Mouse (Mus musculus) limb, embryonic 11.5 days (tissue): Measurements from ENCODE around the gene Ano6. TPM values are rescaled to one million over a fixed set of nuclear protein-coding genes. Genes with fewer than 3 reads are reported as not detected.
A peak's percentile ranks its signal among the peaks of the same experiment; 100 is the strongest.

ENCODE experiments used
- ATAC-seq: fragments of 200-750 bp; cut with Nextera tagmentation; 2 replicates; pipeline ENCODE4 v1.8.0; 2017; ENCODE audit warnings: low read depth; ENCODE audit not compliant: insufficient number of reproducible peaks, low FRiP score, low TSS enrichment
- DNase-seq: peaks from one replicate; pipeline ENCODE4 v3.0.0-alpha.2; 2015; ENCODE audit warnings: low spot score
- H3K27ac ChIP-seq: fragments of 300-500 bp; sonication (generic); replicated peaks from 2 replicates; pipeline ENCODE4 v1.5.1; 2014; ENCODE audit warnings: low read depth, mild to moderate bottlenecking, low read length
- H3K27me3 ChIP-seq: fragments of 300-500 bp; sonication (generic); 2 replicates; pipeline ENCODE4 v1.6.1; 2014; ENCODE audit warnings: mild to moderate bottlenecking, low read length, mixed read lengths; ENCODE audit not compliant: control insufficient read depth, insufficient read depth
- H3K36me3 ChIP-seq: fragments of 300-500 bp; sonication (generic); 2 replicates; pipeline ENCODE4 v1.6.1; 2014; ENCODE audit warnings: mild to moderate bottlenecking, low read length, moderate library complexity, mixed read lengths; ENCODE audit not compliant: control insufficient read depth, insufficient read depth
- H3K4me1 ChIP-seq: fragments of 300-500 bp; sonication (generic); 2 replicates; pipeline ENCODE4 v1.6.1; 2014; ENCODE audit warnings: low read length, mixed read lengths; ENCODE audit not compliant: control insufficient read depth, insufficient read depth
- H3K4me2 ChIP-seq: fragments of 300-500 bp; sonication (generic); 2 replicates; pipeline ENCODE4 v1.6.1; 2014; ENCODE audit warnings: low read depth, mild to moderate bottlenecking, moderate library complexity; ENCODE audit not compliant: severe bottlenecking
- H3K4me3 ChIP-seq: fragments of 300-500 bp; sonication (generic); 2 replicates; pipeline ENCODE4 v1.5.1; 2014; ENCODE audit warnings: low read depth, low read length
- H3K9ac ChIP-seq: fragments of 300-500 bp; sonication (generic); 2 replicates; pipeline ENCODE4 v1.6.1; 2014; ENCODE audit warnings: mild to moderate bottlenecking, low read length
- H3K9me3 ChIP-seq: fragments of 300-500 bp; sonication (generic); 2 replicates; pipeline ENCODE4 v1.6.1; 2016; ENCODE audit warnings: low read length; ENCODE audit not compliant: control insufficient read depth
- WGBS: fragments of 180-500 bp; shearing (Covaris S2); extraction: QIAGEN DNeasy Blood & Tissue Kit; methylation state at CpG from one replicate; pipeline ENCODE4 v1.1.7; 2014; 5-methylcytosine and 5-hydroxymethylcytosine counted together
- polyA plus RNA-seq: library from polyadenylated mRNA; unstranded; fragments of >200 nt; fragmentation: Nextera tagmentation; extraction: Ambion mirVana; gene quantifications from 2 replicates; pipeline ENCODE4 v1.2.1, GENCODE M21; 2014

Ano6 gene
- polyA plus RNA-seq, 1 experiment from 2014 or later, result 41.9 TPM

GRCm38 (mm10) chr15:95935141-95935540, 144.5 kb downstream of the Ano6 start:
- Histone ChIP-seq H3K4me1 (no peaks in the 10 kb centered on the region), H3K36me3 (peaks cover 2% of the 10 kb centered on the region; the same call in 1 of the 2 replicates)

GRCm38 (mm10) chr15:95943470-95943869, 152.8 kb downstream of the Ano6 start:
- WGBS, result 61% methylated on average over 4 of the region's 4 CpGs
- Histone ChIP-seq H3K4me3 (no peak overlapping the region), H3K36me3 (peaks cover 2% of the 10 kb centered on the region; the same call in 1 of the 2 replicates), H3K4me1 (no peaks in the 10 kb centered on the region), H3K9me3 (no peaks in the 10 kb centered on the region), H3K9ac (no peak overlapping the region), H3K27me3 (no peaks in the 10 kb centered on the region), H3K4me2 (no peak overlapping the region), H3K27ac (no peak overlapping the region)
- DNase-seq (peak; percentile 49), ATAC-seq (no peak)

More at GRCm38 (mm10) chr15:95935141-95935540, 144.5 kb downstream of the Ano6 start:
- DNase-seq, result peak; percentile 23
- Histone ChIP-seq H3K27ac (no peak overlapping the region), H3K9me3 (no peaks in the 10 kb centered on the region), H3K9ac (no peak overlapping the region), H3K27me3 (no peaks in the 10 kb centered on the region), H3K4me2 (no peak overlapping the region), H3K4me3 (no peak overlapping the region)
- ATAC-seq, result no peak
- 57% methylated on average over 11 of the region's 11 CpGs for WGBS

GRCm38 (mm10) chr15:95944299-95944698, 153.7 kb downstream of the Ano6 start:
- no peak for ATAC-seq

DNA sequence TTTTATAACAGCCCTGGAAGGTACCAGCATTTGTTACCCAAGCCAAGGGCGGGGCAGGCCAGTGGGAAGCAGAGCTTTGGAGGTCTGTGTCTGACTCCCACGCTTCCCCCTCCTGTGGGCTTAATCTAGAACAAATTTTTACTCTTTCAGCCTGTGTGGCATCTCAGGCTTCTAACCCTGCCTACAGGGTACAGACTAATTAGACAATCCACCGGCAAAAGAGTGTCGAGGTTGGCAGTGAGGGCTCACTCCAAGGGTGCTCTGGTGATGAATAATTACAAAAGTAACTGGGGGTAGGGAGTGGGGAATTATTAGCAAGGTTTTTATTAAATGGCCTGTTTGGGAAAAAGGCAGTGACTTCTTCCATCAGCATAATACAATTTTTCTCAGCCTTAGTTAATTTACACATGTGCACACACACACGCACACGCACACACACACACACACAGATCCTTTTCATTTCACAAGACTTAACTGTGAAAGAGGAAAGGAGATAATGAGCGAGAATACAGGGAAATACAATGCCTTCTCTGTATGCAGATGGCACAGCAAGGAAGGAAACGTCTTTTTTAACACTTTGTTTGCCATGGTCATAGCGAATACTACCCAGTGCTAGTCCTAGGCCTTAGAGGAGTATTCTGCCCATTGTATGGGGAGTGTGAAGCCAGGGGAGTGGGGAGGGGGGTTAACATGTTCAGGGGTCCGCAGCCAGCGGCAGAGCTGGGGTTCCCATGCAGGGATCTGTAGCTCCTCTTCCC, 155.5 kb downstream of the Ano6 start:
- Histone ChIP-seq H3K4me1 (no peaks in the 10 kb centered on the region), H3K4me3 (no peak overlapping the region), H3K9me3 (no peaks in the 10 kb centered on the region), H3K36me3 (no peaks in the 10 kb centered on the region; the same call in 1 of the 2 replicates), H3K27me3 (no peaks in the 10 kb centered on the region), H3K9ac (no peak overlapping the region), H3K4me2 (no peak overlapping the region), H3K27ac (no peak overlapping the region)
- 69% methylated on average over 11 of the region's 11 CpGs for WGBS
- no peak for DNase-seq
- ATAC-seq, result no peak

More at GRCm38 (mm10) chr15:95944299-95944698, 153.7 kb downstream of the Ano6 start:
- H3K9me3 ChIP-seq, result no peaks in the 10 kb centered on the region
- DNase-seq, result no peak
- no peak overlapping the region for H3K27ac ChIP-seq
- no peaks in the 10 kb centered on the region for H3K4me1 ChIP-seq
- 74% methylated on average over 6 of the region's 6 CpGs for WGBS
- no peak overlapping the region for H3K4me3 ChIP-seq
- no peak overlapping the region for H3K4me2 ChIP-seq
- no peaks in the 10 kb centered on the region; the same call in 1 of the 2 replicates for H3K36me3 ChIP-seq
- H3K9ac ChIP-seq, result no peak overlapping the region
- H3K27me3 ChIP-seq, result no peaks in the 10 kb centered on the region

DNA sequence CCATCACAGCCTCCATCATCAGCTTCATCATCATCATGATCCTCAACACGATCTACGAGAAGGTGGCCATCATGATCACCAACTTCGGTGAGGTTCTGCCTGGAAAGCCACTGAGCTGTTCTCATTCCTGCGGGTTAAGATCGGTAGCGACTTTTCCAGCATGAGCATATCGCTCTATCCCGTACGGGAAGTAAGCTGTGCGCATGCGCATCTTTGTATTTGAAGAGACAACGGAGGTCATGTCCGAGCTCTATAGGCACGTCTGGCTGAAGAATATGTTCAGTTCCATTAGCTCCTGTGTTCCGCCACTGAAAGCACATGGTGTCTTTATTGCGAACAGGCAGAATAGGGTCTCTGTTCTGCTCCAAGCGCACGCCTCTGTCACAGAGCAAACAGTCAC, 157.8 kb downstream of the Ano6 start:
- H3K4me1 ChIP-seq, result no peaks in the 10 kb centered on the region

DNA sequence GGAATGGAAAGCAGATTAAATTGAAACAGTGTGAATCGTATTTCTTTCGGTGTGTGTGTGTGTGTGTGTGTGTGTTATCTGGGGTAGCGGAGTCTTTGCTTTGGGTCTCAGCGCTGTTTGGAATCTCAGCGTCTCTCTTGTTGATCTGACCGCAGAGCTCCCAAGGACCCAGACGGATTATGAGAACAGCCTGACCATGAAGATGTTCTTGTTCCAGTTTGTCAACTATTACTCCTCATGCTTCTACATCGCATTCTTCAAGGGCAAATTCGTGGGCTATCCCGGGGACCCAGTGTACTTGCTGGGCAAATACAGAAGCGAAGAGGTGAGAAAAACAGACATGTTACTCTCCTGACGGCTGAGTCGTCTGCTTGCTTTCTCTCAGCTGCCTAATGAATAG, 158.7 kb downstream of the Ano6 start:
- DNase-seq (no peak), ATAC-seq (no peak)
- Histone ChIP-seq H3K4me2 (no peak overlapping the region), H3K27me3 (no peaks in the 10 kb centered on the region), H3K36me3 (no peaks in the 10 kb centered on the region; the same call in 1 of the 2 replicates), H3K4me3 (no peak overlapping the region), H3K9me3 (no peaks in the 10 kb centered on the region), H3K4me1 (no peaks in the 10 kb centered on the region), H3K9ac (no peak overlapping the region), H3K27ac (no peak overlapping the region)
- WGBS, result 95% methylated on average over 13 of the region's 13 CpGs

More for the DNA sequence above, 157.8 kb downstream of the Ano6 start:
- no peak overlapping the region for H3K9ac ChIP-seq
- DNase-seq (no peak), ATAC-seq (no peak)
- WGBS, result 95% methylated on average over 18 of the region's 18 CpGs
- no peaks in the 10 kb centered on the region for H3K9me3 ChIP-seq
- no peak overlapping the region for H3K4me2 ChIP-seq
- H3K4me3 ChIP-seq, result no peak overlapping the region
- no peaks in the 10 kb centered on the region; the same call in 1 of the 2 replicates for H3K36me3 ChIP-seq
- no peaks in the 10 kb centered on the region for H3K27me3 ChIP-seq
- H3K27ac ChIP-seq, result no peak overlapping the region

GRCm38 (mm10) chr15:95951497-95951896, 160.9 kb downstream of the Ano6 start:
- H3K4me1 ChIP-seq, result no peaks in the 10 kb centered on the region
- no peak overlapping the region for H3K4me3 ChIP-seq
- no peak overlapping the region for H3K27ac ChIP-seq
- ATAC-seq (no peak), DNase-seq (no peak)
- H3K4me2 ChIP-seq, result no peak overlapping the region
- H3K9me3 ChIP-seq, result no peaks in the 10 kb centered on the region
- 84% methylated on average over 5 of the region's 5 CpGs for WGBS
- H3K27me3 ChIP-seq, result no peaks in the 10 kb centered on the region
- no peaks in the 10 kb centered on the region; the same call in 1 of the 2 replicates for H3K36me3 ChIP-seq
- no peak overlapping the region for H3K9ac ChIP-seq

- no peaks in the 10 kb centered on the region for H3K9me3 ChIP-seq
- H3K4me1 ChIP-seq, result no peaks in the 10 kb centered on the region
- no peak overlapping the region for H3K27ac ChIP-seq
- 95% methylated on average over 3 of the region's 3 CpGs for WGBS
- no peak for DNase-seq
- H3K36me3 ChIP-seq, result no peaks in the 10 kb centered on the region; the same call in 1 of the 2 replicates
- no peaks in the 10 kb centered on the region for H3K27me3 ChIP-seq
- no peak for ATAC-seq
- H3K9ac ChIP-seq, result no peak overlapping the region
- H3K4me2 ChIP-seq, result no peak overlapping the region
- no peak overlapping the region for H3K4me3 ChIP-seq
These were observed 166.0 kb downstream of the Ano6 start for GRCm38 (mm10) chr15:95956692-95957091.
